Mouse (Mus musculus) inflammation-experienced regulatory T-cells, adult 6 months (primary cell): ENCODE data around the gene Kcnk13. TPM values are rescaled to one million over a fixed set of nuclear protein-coding genes. Genes with fewer than 3 reads are reported as not detected.

Experiments used
- ATAC-seq: one replicate; pipeline ENCODE4 v1.8.0; 2017
- polyA plus RNA-seq, 3 experiments: library from polyadenylated mRNA; unstranded; fragments of 100-300 nt; shearing (Covaris generic); gene quantifications; one replicate each; pipeline ENCODE4 v1.2.1; 2017

Kcnk13 gene
- polyA plus RNA-seq, 3 experiments from 2014 or later, result not detected

GRCm38 (mm10) chr12:100015146-100015545 is 50.8 kb downstream of the Kcnk13 start:
- no peak for ATAC-seq

- no peak for ATAC-seq
Observed at GRCm38 (mm10) chr12:100017709-100018108, 53.4 kb downstream of the Kcnk13 start.

GRCm38 (mm10) chr12:100022490-100022889 is 58.2 kb downstream of the Kcnk13 start:
- ATAC-seq, result no peak

GRCm38 (mm10) chr12:100023821-100024365 is 59.6 kb downstream of the Kcnk13 start:
- ATAC-seq, result no peak

- ATAC-seq, result no peak
Observed at GRCm38 (mm10) chr12:100025675-100026074, 61.4 kb downstream of the Kcnk13 start.

- ATAC-seq, result no peak
Observed at GRCm38 (mm10) chr12:100026715-100027245, 62.5 kb downstream of the Kcnk13 start.

- no peak for ATAC-seq
Observed at GRCm38 (mm10) chr12:100027281-100027680, 63.0 kb downstream of the Kcnk13 start.

GRCm38 (mm10) chr12:100031681-100032080 is 67.4 kb downstream of the Kcnk13 start:
- no peak for ATAC-seq

GRCm38 (mm10) chr12:100032521-100032920 is 68.2 kb downstream of the Kcnk13 start:
- ATAC-seq, result no peak

- ATAC-seq, result no peak
Observed at GRCm38 (mm10) chr12:100038741-100039262, 74.5 kb downstream of the Kcnk13 start.

GRCm38 (mm10) chr12:100042116-100042515 is 77.8 kb downstream of the Kcnk13 start:
- ATAC-seq, result no peak

GRCm38 (mm10) chr12:100044704-100045103 is 80.4 kb downstream of the Kcnk13 start:
- ATAC-seq, result no peak

- ATAC-seq, result no peak
Observed at GRCm38 (mm10) chr12:100050552-100050951, 86.3 kb downstream of the Kcnk13 start.

GRCm38 (mm10) chr12:100053617-100054016 is 89.3 kb downstream of the Kcnk13 start:
- no peak for ATAC-seq

GRCm38 (mm10) chr12:100061071-100061470 is 96.8 kb downstream of the Kcnk13 start:
- no peak for ATAC-seq

- no peak for ATAC-seq
Observed at GRCm38 (mm10) chr12:100061826-100062225, 97.5 kb downstream of the Kcnk13 start.

- ATAC-seq, result no peak
Observed at GRCm38 (mm10) chr12:100062584-100062983, 98.3 kb downstream of the Kcnk13 start.

- no peak for ATAC-seq
Observed at GRCm38 (mm10) chr12:100065109-100065508, 100.8 kb downstream of the Kcnk13 start.

GRCm38 (mm10) chr12:100067477-100067876 is 103.2 kb downstream of the Kcnk13 start:
- no peak for ATAC-seq

- ATAC-seq, result no peak
Observed at GRCm38 (mm10) chr12:100073201-100073672, 108.9 kb downstream of the Kcnk13 start.

GRCm38 (mm10) chr12:100075715-100076114 is 111.4 kb downstream of the Kcnk13 start:
- ATAC-seq, result no peak

GRCm38 (mm10) chr12:100079636-100080286 is 115.5 kb downstream of the Kcnk13 start:
- no peak for ATAC-seq

GRCm38 (mm10) chr12:100088026-100088425 is 123.7 kb downstream of the Kcnk13 start:
- ATAC-seq, result no peak

GRCm38 (mm10) chr12:100089265-100089664 is 125.0 kb downstream of the Kcnk13 start:
- no peak for ATAC-seq
